Mouse (Mus musculus): ENCODE measurements around the gene Dpp3. TPM values are rescaled to one million over a fixed set of nuclear protein-coding genes. Genes with fewer than 3 reads are reported as not detected.

Dpp3 gene
- total and polyA plus RNA-seq, 3 experiments: 58.7 to 82.7 TPM; not detected in 1

DNA sequence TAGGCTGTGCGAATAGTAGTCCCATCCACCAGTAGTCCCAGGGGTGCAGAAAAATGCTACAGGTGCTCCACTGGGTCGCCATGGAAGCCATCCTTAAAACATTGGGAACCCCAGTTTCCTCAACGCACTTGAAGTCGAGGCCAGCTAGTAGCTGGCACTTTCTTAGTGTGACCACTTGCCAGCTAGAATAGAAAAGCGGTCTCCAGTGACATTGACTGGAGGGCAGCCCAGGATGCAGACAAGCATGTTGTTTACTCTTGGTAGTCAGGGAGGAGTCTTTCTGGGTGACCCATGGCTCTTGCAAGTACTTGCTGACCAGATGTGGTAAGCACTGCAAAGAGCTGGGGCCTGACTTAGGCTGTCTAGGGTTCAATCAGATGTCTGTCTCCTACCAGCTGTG is 694 bp upstream of the Dpp3 start:
- Histone ChIP-seq H3K9me3 (replicated peaks; ENCODE audit: insufficient read depth, low read length) (no peaks in the 10 kb centered on the region), H3K27me3 (ENCODE audit: control insufficient read depth in 1 of 2, insufficient read depth in 2 of 2, low read length in 2 of 2) (no peaks in the 10 kb centered on the region), H3K27ac (ENCODE audit: control insufficient read depth, low read depth, low read length) (no peak overlapping the region), H3K4me1 (ENCODE audit: control insufficient read depth in 1 of 2, insufficient read depth in 2 of 2, low read length in 2 of 2) (peaks cover 0 to 9% of the 10 kb centered on the region in 2 experiments; a peak in 2 of 4 replicates), H3K4me3 (ENCODE audit: control insufficient read depth in 1 of 2, insufficient read depth in 1 of 2, low read depth in 2 of 2, low read length in 2 of 2) (peak overlapping the region; percentile 65 to 69), H3K9ac (ENCODE audit: control insufficient read depth, low read depth, low read length, poor library complexity, severe bottlenecking) (peak overlapping the region; percentile 86), H3K79me2 (ENCODE audit: control insufficient read depth, insufficient read depth, low read length, poor library complexity) (peaks cover 5% of the 10 kb centered on the region; the same call in 1 of the 2 replicates), H3K36me3 (ENCODE audit: control insufficient read depth in 1 of 2, insufficient read depth in 2 of 2, low read length in 2 of 2) (peaks cover 0 to 4% of the 10 kb centered on the region in 2 experiments; a peak in 2 of 4 replicates)
- no peak for TF ChIP-seq JUND (IDR thresholded peaks at IDR 0.05; ENCODE audit: low read depth, low read length)
- TF ChIP-seq POLR2A (IDR thresholded peaks at IDR 0.05; ENCODE audit: control insufficient read depth in 1 of 2, insufficient read depth in 1 of 2, low read depth in 1 of 2, low read length in 2 of 2, poor library complexity in 1 of 2): no peak
- TF ChIP-seq ETS1 (IDR thresholded peaks at IDR 0.05; ENCODE audit: low read depth, low read length): no peak
- no peak for TF ChIP-seq ZC3H11A (IDR thresholded peaks at IDR 0.05; ENCODE audit: low read depth, low read length)
- no peak for TF ChIP-seq UBTF (IDR thresholded peaks at IDR 0.05; ENCODE audit: borderline replicate concordance, insufficient read depth, low read depth, low read length)
- TF ChIP-seq BHLHE40 (IDR thresholded peaks at IDR 0.05; ENCODE audit: borderline replicate concordance, low read depth, low read length): no peak
- TF ChIP-seq MYC (IDR thresholded peaks at IDR 0.05; ENCODE audit: low read depth, low read length): no peak
- no peak for TF ChIP-seq GABPA (IDR thresholded peaks at IDR 0.05; ENCODE audit: low read depth, low read length)
- TF ChIP-seq EP300 (IDR thresholded peaks at IDR 0.05; ENCODE audit: low read depth in 1 of 2, low read length in 2 of 2): no peak
- TF ChIP-seq ZKSCAN1 (IDR thresholded peaks at IDR 0.05; ENCODE audit: low read depth, low read length): no peak
- no peak for TF ChIP-seq TCF12 (IDR thresholded peaks at IDR 0.05; ENCODE audit: low read depth, low read length)
- TF ChIP-seq RCOR1 (IDR thresholded peaks at IDR 0.05; ENCODE audit: low read depth, low read length): no peak
- no peak for TF ChIP-seq TAL1 (IDR thresholded peaks at IDR 0.05; ENCODE audit: low read length)
- no peak for TF ChIP-seq SIN3A (IDR thresholded peaks at IDR 0.05; ENCODE audit: low read length)
- DNase-seq (ENCODE audit: low read depth, low spot score): no peak

DNA sequence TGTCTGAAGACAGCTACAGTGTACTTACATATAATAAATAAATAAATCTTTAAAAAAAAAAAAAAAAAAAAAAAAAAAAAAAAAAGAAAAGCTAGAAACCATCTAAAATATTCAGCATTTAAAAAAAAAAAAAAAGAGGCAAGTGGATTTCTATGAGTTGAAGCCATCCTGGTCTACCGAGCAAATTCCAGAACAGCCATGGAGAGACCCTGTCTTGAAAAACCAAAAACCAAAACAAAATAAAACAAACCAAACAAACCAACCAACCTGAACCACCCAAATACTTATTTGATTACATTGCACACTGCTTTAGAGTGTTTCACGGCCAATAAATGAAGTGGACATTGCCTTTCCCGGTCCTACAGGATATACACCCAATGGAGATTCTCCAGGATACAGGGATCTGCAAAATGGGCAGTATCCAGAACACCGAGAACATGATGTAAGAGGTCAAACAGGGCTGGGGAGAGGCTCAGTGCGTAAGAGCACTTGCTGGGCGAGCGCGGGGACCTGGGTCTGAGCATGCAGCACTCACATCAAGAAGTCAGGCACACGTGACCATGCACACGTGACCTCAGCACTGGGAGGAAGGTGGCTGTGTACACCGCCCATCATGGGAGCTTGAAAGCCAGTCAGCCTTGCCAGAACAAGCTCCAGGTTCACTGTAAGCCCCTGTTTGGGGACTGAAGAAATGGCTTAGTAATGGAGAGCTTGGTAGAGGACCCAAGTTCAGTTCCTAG is 2.8 kb downstream of the Dpp3 start:
- Histone ChIP-seq H3K79me2 (ENCODE audit: control insufficient read depth, insufficient read depth, low read length, poor library complexity) (peaks cover 5% of the 10 kb centered on the region; the same call in 1 of the 2 replicates), H3K4me3 (ENCODE audit: control insufficient read depth in 1 of 2, insufficient read depth in 1 of 2, low read depth in 2 of 2, low read length in 2 of 2) (no peak overlapping the region), H3K27me3 (ENCODE audit: control insufficient read depth in 1 of 2, insufficient read depth in 2 of 2, low read length in 2 of 2) (no peaks in the 10 kb centered on the region), H3K36me3 (ENCODE audit: control insufficient read depth in 1 of 2, insufficient read depth in 2 of 2, low read length in 2 of 2) (peaks cover 0 to 4% of the 10 kb centered on the region in 2 experiments; a peak in 2 of 4 replicates), H3K9ac (ENCODE audit: control insufficient read depth, low read depth, low read length, poor library complexity, severe bottlenecking) (no peak overlapping the region), H3K4me1 (ENCODE audit: control insufficient read depth in 1 of 2, insufficient read depth in 2 of 2, low read length in 2 of 2) (peaks cover 0 to 9% of the 10 kb centered on the region in 2 experiments; a peak in 2 of 4 replicates), H3K27ac (ENCODE audit: control insufficient read depth, low read depth, low read length) (no peak overlapping the region), H3K9me3 (replicated peaks; ENCODE audit: insufficient read depth, low read length) (no peaks in the 10 kb centered on the region)
- no peak for TF ChIP-seq ZC3H11A (IDR thresholded peaks at IDR 0.05; ENCODE audit: low read depth, low read length)
- TF ChIP-seq ELF1 (IDR thresholded peaks at IDR 0.05; ENCODE audit: low read depth, low read length): no peak
- TF ChIP-seq POLR2A (IDR thresholded peaks at IDR 0.05; ENCODE audit: control insufficient read depth in 1 of 2, insufficient read depth in 1 of 2, low read depth in 1 of 2, low read length in 2 of 2, poor library complexity in 1 of 2): no peak
- no peak for TF ChIP-seq MXI1 (IDR thresholded peaks at IDR 0.05; ENCODE audit: low read depth, low read length)
- TF ChIP-seq MAZ (IDR thresholded peaks at IDR 0.05; ENCODE audit: low read depth, low read length): no peak
- TF ChIP-seq ETS1 (IDR thresholded peaks at IDR 0.05; ENCODE audit: low read depth, low read length): no peak
- no peak for TF ChIP-seq ZKSCAN1 (IDR thresholded peaks at IDR 0.05; ENCODE audit: low read depth, low read length)
- no peak for TF ChIP-seq CHD1 (IDR thresholded peaks at IDR 0.05; ENCODE audit: low read depth, low read length)
- no peak for TF ChIP-seq ZNF384 (IDR thresholded peaks at IDR 0.05; ENCODE audit: low read depth, low read length)
- no peak for TF ChIP-seq ZMIZ1 (IDR thresholded peaks at IDR 0.05; ENCODE audit: low read depth, low read length)
- TF ChIP-seq RAD21 (IDR thresholded peaks at IDR 0.05; ENCODE audit: low read depth, low read length): no peak
- TF ChIP-seq KAT2A (conservative IDR thresholded peaks at IDR 0.05; ENCODE audit: low read depth, low read length): no peak
- no peak for TF ChIP-seq E2F4 (IDR thresholded peaks at IDR 0.05; ENCODE audit: borderline replicate concordance, low read depth, low read length)
- TF ChIP-seq MEF2A (IDR thresholded peaks at IDR 0.05; ENCODE audit: extremely low read depth, insufficient replicate concordance, low read depth, low read length, poor library complexity, severe bottlenecking): no peak
- no peak for TF ChIP-seq UBTF (IDR thresholded peaks at IDR 0.05; ENCODE audit: borderline replicate concordance, insufficient read depth, low read depth, low read length)
- no peak for TF ChIP-seq SIN3A (IDR thresholded peaks at IDR 0.05; ENCODE audit: low read length)
- TF ChIP-seq MAFK (IDR thresholded peaks at IDR 0.05; ENCODE audit: borderline replicate concordance, low read depth, low read length): no peak
- no peak for TF ChIP-seq MYC (IDR thresholded peaks at IDR 0.05; ENCODE audit: low read depth, low read length)
- no peak for TF ChIP-seq MAX (IDR thresholded peaks at IDR 0.05; ENCODE audit: low read length)
- TF ChIP-seq CTCF (IDR thresholded peaks at IDR 0.05 in 2 of 3, conservative IDR thresholded peaks at IDR 0.05 in 1 of 3; ENCODE audit: control insufficient read depth in 1 of 3, insufficient read depth in 1 of 3, low read depth in 2 of 3, low read length in 3 of 3, poor library complexity in 1 of 3, severe bottlenecking in 1 of 3): no peak
- no peak for DNase-seq (ENCODE audit: low read depth, low spot score)

Measured in MEL (cell line).